Mouse (Mus musculus) intestine, embryonic 14.5 days (tissue): ENCODE measurements around the gene Wnt7b. TPM values are rescaled to one million over a fixed set of nuclear protein-coding genes. Genes with fewer than 3 reads are reported as not detected.

Experiments used
- ATAC-seq: fragments of 200-750 bp; cut with Nextera tagmentation; replicated peaks from 2 replicates; pipeline ENCODE4 v1.8.0; 2017; ENCODE audit warnings: low read depth, moderate number of reproducible peaks, moderate TSS enrichment, moderate library complexity; ENCODE audit not compliant: low FRiP score, low TSS enrichment
- DNase-seq: peaks from one replicate; pipeline ENCODE4 v3.0.0-alpha.2; 2018; ENCODE audit warnings: low spot score
- H3K27ac ChIP-seq: fragments of 300-500 bp; sonication (generic); 2 replicates; pipeline ENCODE4 v1.5.1; 2014; ENCODE audit warnings: low read depth, mild to moderate bottlenecking, control low read depth
- H3K27me3 ChIP-seq: fragments of 300-500 bp; sonication (generic); replicated peaks from 2 replicates; pipeline ENCODE4 v1.6.1; 2014; ENCODE audit warnings: low read length, control low read depth; ENCODE audit not compliant: control insufficient read depth, insufficient read depth
- H3K36me3 ChIP-seq: fragments of 300-500 bp; sonication (generic); 2 replicates; pipeline ENCODE4 v1.6.1; 2014; ENCODE audit warnings: low read length, control low read depth; ENCODE audit not compliant: control insufficient read depth, insufficient read depth
- H3K4me1 ChIP-seq: fragments of 300-500 bp; sonication (generic); replicated peaks from 2 replicates; pipeline ENCODE4 v1.6.1; 2014; ENCODE audit warnings: low read length, control low read depth, mixed read lengths; ENCODE audit not compliant: control insufficient read depth, insufficient read depth
- H3K4me2 ChIP-seq: fragments of 300-500 bp; sonication (generic); 2 replicates; pipeline ENCODE4 v1.6.1; 2014; ENCODE audit warnings: low read length
- H3K4me3 ChIP-seq: fragments of 300-500 bp; sonication (generic); 2 replicates; pipeline ENCODE4 v1.5.1; 2014; ENCODE audit warnings: low read depth, low read length, control low read depth, mixed read lengths
- H3K9ac ChIP-seq: fragments of 300-500 bp; sonication (generic); 2 replicates; pipeline ENCODE4 v1.6.1; 2014; ENCODE audit warnings: mild to moderate bottlenecking, low read length
- H3K9me3 ChIP-seq: fragments of 300-500 bp; sonication (generic); 2 replicates; pipeline ENCODE4 v1.6.1; 2016; ENCODE audit warnings: low read length, control low read depth; ENCODE audit not compliant: control insufficient read depth
- WGBS: fragments of 180-500 bp; shearing (Covaris S2); extraction: QIAGEN DNeasy Blood & Tissue Kit; methylation state at CpG from one replicate; pipeline ENCODE4 v1.1.7; 2014; 5-methylcytosine and 5-hydroxymethylcytosine counted together
- polyA plus RNA-seq: library from polyadenylated mRNA; unstranded; fragments of >200 nt; fragmentation: Nextera tagmentation; extraction: Ambion mirVana; gene quantifications from 2 replicates; pipeline ENCODE4 v1.2.1, GENCODE M21; 2014

Wnt7b gene
- polyA plus RNA-seq, 1 experiment from 2014 or later = 2.2 TPM

DNA sequence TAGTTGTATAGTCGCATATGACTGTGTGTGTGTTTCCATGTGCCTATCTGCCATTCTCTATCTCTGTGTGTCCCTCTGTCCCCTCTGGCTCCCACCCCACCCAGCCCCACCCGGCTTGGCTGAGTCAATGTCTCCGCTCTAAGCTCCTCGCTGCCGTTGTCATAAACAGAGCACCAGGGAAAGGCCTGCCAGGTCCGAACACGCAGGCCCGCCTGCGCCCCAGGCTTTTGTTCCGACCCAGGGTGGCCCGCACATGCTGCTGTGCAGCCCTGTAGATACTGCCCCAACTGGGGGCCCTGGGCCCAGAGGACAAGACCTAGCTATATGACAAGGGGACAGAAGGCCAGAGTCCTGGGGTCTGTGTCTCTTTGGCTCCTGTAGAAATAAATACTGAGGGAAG lies 28.9 kb downstream of the Wnt7b start:
- Histone ChIP-seq H3K27ac (no peak overlapping the region), H3K36me3 (no peaks in the 10 kb centered on the region), H3K9ac (no peak overlapping the region), H3K4me1 (no peaks in the 10 kb centered on the region), H3K27me3 (no peaks in the 10 kb centered on the region), H3K4me3 (no peak overlapping the region), H3K9me3 (no peaks in the 10 kb centered on the region), H3K4me2 (no peak overlapping the region)
- ATAC-seq (no peak), DNase-seq (no peak)
- 81% methylated on average over 11 of the region's 11 CpGs for WGBS

- no peak for ATAC-seq
- no peaks in the 10 kb centered on the region for H3K4me1 ChIP-seq
- H3K4me3 ChIP-seq = no peak overlapping the region
- H3K27ac ChIP-seq = no peak overlapping the region
- H3K9ac ChIP-seq = no peak overlapping the region
- H3K9me3 ChIP-seq = no peaks in the 10 kb centered on the region
- no peaks in the 10 kb centered on the region for H3K36me3 ChIP-seq
- no peak overlapping the region for H3K4me2 ChIP-seq
- no peak for DNase-seq
- 75% methylated on average over 4 of the region's 4 CpGs for WGBS
- H3K27me3 ChIP-seq = no peaks in the 10 kb centered on the region
These were observed 35.8 kb downstream of the Wnt7b start for GRCm38 (mm10) chr15:85546500-85546899.

DNA sequence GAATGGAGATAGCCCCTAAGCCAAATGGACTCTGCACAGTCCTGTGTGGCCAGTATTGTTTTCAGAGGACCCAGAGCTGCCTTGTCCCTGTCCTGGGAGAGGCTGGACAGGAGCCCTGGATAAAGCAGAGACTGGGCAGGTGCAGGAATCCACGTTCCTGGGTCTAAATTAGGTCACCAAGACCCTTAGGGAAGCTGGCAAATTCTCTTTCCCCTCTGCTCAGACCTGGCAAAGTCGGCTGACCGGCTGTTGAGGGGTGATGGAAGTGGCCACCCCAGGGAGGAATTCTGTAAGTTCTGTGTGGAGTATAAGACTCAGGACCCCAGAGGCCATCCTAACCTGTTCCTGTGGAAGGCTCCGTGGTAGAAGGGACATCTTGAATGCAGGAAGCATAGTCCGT lies 36.9 kb downstream of the Wnt7b start:
- Histone ChIP-seq H3K27ac (no peak overlapping the region), H3K4me2 (no peak overlapping the region), H3K4me1 (no peaks in the 10 kb centered on the region), H3K9ac (no peak overlapping the region), H3K9me3 (no peaks in the 10 kb centered on the region), H3K4me3 (no peak overlapping the region), H3K27me3 (no peaks in the 10 kb centered on the region), H3K36me3 (no peaks in the 10 kb centered on the region)
- DNase-seq = no peak
- 77% methylated on average over 5 of the region's 5 CpGs for WGBS
- no peak for ATAC-seq

GRCm38 (mm10) chr15:85538170-85538569 lies 44.1 kb downstream of the Wnt7b start:
- Histone ChIP-seq H3K9me3 (no peaks in the 10 kb centered on the region), H3K27ac (no peak overlapping the region), H3K9ac (no peak overlapping the region), H3K36me3 (no peaks in the 10 kb centered on the region), H3K4me2 (no peak overlapping the region), H3K27me3 (no peaks in the 10 kb centered on the region), H3K4me1 (no peaks in the 10 kb centered on the region), H3K4me3 (no peak overlapping the region)
- ATAC-seq (no peak), DNase-seq (no peak)
- 58% methylated on average over 11 of the region's 11 CpGs for WGBS

GRCm38 (mm10) chr15:85537151-85537550 lies 45.1 kb downstream of the Wnt7b start:
- DNase-seq = no peak
- no peak overlapping the region for H3K9ac ChIP-seq

GRCm38 (mm10) chr15:85534646-85535045 lies 47.6 kb downstream of the Wnt7b start:
- no peak for DNase-seq
- Histone ChIP-seq H3K4me3 (no peak overlapping the region), H3K36me3 (no peaks in the 10 kb centered on the region), H3K4me1 (no peaks in the 10 kb centered on the region), H3K9ac (no peak overlapping the region), H3K4me2 (no peak overlapping the region), H3K27me3 (no peaks in the 10 kb centered on the region), H3K9me3 (no peaks in the 10 kb centered on the region), H3K27ac (no peak overlapping the region)
- 87% methylated on average over 6 of the region's 6 CpGs for WGBS
- ATAC-seq = no peak

More at GRCm38 (mm10) chr15:85537151-85537550, 45.1 kb downstream of the Wnt7b start:
- no peak overlapping the region for H3K27ac ChIP-seq
- H3K4me3 ChIP-seq = no peak overlapping the region
- WGBS = 81% methylated on average over 25 of the region's 25 CpGs
- H3K9me3 ChIP-seq = no peaks in the 10 kb centered on the region
- H3K4me1 ChIP-seq = no peaks in the 10 kb centered on the region
- H3K4me2 ChIP-seq = no peak overlapping the region
- H3K36me3 ChIP-seq = no peaks in the 10 kb centered on the region
- no peaks in the 10 kb centered on the region for H3K27me3 ChIP-seq
- ATAC-seq = no peak

DNA sequence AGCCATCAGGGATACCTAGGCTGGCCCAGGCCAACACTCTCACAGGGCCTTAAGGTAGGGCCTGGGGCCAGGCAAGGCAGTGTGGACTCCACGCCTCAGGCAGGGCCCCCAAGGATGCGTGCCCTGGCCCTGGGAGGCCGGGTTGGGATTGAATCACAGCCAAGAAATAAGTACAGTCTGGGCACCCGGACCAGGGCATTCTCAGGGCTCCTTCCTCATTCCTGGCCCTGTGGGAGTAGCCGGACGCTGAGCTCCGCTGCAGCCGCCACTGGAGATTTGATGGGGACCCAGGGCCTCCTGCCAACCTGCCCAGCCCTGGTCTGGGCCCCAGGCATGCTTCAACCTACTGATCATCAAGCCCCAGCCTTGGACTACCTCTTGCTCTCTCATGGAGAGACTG lies 48.1 kb downstream of the Wnt7b start:
- Histone ChIP-seq H3K27ac (no peak overlapping the region), H3K4me1 (no peaks in the 10 kb centered on the region)
- WGBS = 64% methylated on average over 8 of the region's 8 CpGs

DNA sequence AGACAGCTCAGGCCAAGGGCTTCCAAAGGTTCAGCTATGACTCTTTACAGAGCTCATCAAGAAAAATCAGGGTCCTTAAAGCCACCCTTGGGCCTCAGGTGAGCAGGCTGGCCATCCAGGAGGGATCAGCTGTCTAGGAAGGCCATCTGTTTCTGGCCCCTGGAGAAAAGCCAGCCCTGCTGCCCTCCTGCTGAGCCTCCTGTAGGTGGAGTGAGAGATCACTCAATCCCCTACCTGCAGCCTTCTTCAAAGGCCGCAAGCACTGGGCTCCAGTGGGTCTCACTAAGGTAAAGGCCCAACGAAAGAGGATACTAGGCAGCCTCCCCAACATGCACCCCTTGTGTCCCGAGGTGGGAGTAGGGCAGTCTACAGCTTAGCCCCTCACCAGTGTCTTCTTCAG lies 50.2 kb downstream of the Wnt7b start:
- DNase-seq (no peak), ATAC-seq (no peak)
- no peak overlapping the region for H3K4me3 ChIP-seq
- no peaks in the 10 kb centered on the region for H3K27me3 ChIP-seq
- no peak overlapping the region for H3K27ac ChIP-seq
- H3K36me3 ChIP-seq = no peaks in the 10 kb centered on the region
- H3K4me2 ChIP-seq = no peak overlapping the region
- H3K9ac ChIP-seq = no peak overlapping the region
- WGBS = 69% methylated on average over 3 of the region's 3 CpGs
- H3K9me3 ChIP-seq = no peaks in the 10 kb centered on the region
- H3K4me1 ChIP-seq = no peaks in the 10 kb centered on the region

More for the DNA sequence above, 48.1 kb downstream of the Wnt7b start:
- Histone ChIP-seq H3K4me3 (no peak overlapping the region), H3K9me3 (no peaks in the 10 kb centered on the region), H3K36me3 (no peaks in the 10 kb centered on the region), H3K27me3 (no peaks in the 10 kb centered on the region), H3K9ac (no peak overlapping the region), H3K4me2 (no peak overlapping the region)
- no peak for DNase-seq
- no peak for ATAC-seq

GRCm38 (mm10) chr15:85529911-85530310 lies 52.4 kb downstream of the Wnt7b start:
- no peak overlapping the region for H3K4me2 ChIP-seq
- no peak overlapping the region for H3K4me3 ChIP-seq
- H3K36me3 ChIP-seq = no peaks in the 10 kb centered on the region
- no peak for ATAC-seq
- no peaks in the 10 kb centered on the region for H3K27me3 ChIP-seq
- no peak for DNase-seq
- no peaks in the 10 kb centered on the region for H3K4me1 ChIP-seq
- H3K9ac ChIP-seq = no peak overlapping the region
- no peak overlapping the region for H3K27ac ChIP-seq
- 60% methylated on average over 3 of the region's 3 CpGs for WGBS
- no peaks in the 10 kb centered on the region for H3K9me3 ChIP-seq
